Mouse (Mus musculus) limb, embryonic 14.5 days (tissue): Measurements from ENCODE around the gene Eefsec. TPM values are rescaled to one million over a fixed set of nuclear protein-coding genes. Genes with fewer than 3 reads are reported as not detected.

Source experiments
- ATAC-seq: fragments of 200-750 bp; cut with Nextera tagmentation; 2 replicates; pipeline ENCODE4 v1.8.0; 2017; ENCODE audit warnings: low read depth, moderate number of reproducible peaks, moderate TSS enrichment; ENCODE audit not compliant: low FRiP score
- DNase-seq: peaks from one replicate; pipeline ENCODE4 v3.0.0-alpha.2; 2015; ENCODE audit warnings: low spot score
- H3K27ac ChIP-seq: fragments of 300-500 bp; sonication (generic); replicated peaks from 2 replicates; pipeline ENCODE4 v1.5.1; 2014; ENCODE audit warnings: low read depth, mild to moderate bottlenecking, low read length, moderate library complexity, mixed read lengths
- H3K27me3 ChIP-seq: fragments of 300-500 bp; sonication (generic); 2 replicates; pipeline ENCODE4 v1.6.1; 2014; ENCODE audit warnings: low read length, mixed read lengths; ENCODE audit not compliant: control insufficient read depth, insufficient read depth
- H3K36me3 ChIP-seq: fragments of 300-500 bp; sonication (generic); 2 replicates; pipeline ENCODE4 v1.6.1; 2014; ENCODE audit warnings: mild to moderate bottlenecking, low read length, moderate library complexity, mixed read lengths; ENCODE audit not compliant: control insufficient read depth, insufficient read depth
- H3K4me1 ChIP-seq: fragments of 300-500 bp; sonication (generic); 2 replicates; pipeline ENCODE4 v1.6.1; 2014; ENCODE audit warnings: antibody characterized with exemption, low read length, mixed read lengths; ENCODE audit not compliant: control insufficient read depth, insufficient read depth
- H3K4me2 ChIP-seq: fragments of 300-500 bp; sonication (generic); replicated peaks from 2 replicates; pipeline ENCODE4 v1.6.1; 2014; ENCODE audit warnings: low read depth, mild to moderate bottlenecking, low read length, moderate library complexity; ENCODE audit not compliant: severe bottlenecking
- H3K4me3 ChIP-seq: fragments of 300-500 bp; sonication (generic); replicated peaks from 2 replicates; pipeline ENCODE4 v1.5.1; 2014; ENCODE audit warnings: low read length
- H3K9ac ChIP-seq: fragments of 300-500 bp; sonication (generic); 2 replicates; pipeline ENCODE4 v1.6.1; 2014; ENCODE audit warnings: mild to moderate bottlenecking, low read depth, low read length, moderate library complexity; ENCODE audit not compliant: severe bottlenecking
- H3K9me3 ChIP-seq: fragments of 300-500 bp; sonication (generic); 2 replicates; pipeline ENCODE4 v1.6.1; 2016; ENCODE audit warnings: low read length; ENCODE audit not compliant: control insufficient read depth
- POLR2A ChIP-seq: fragments of 200-500 bp; IDR thresholded peaks from 2 replicates; pipeline ENCODE4 v1.8.0; 2012; ENCODE audit warnings: inconsistent platforms, mild to moderate bottlenecking, moderate library complexity, borderline replicate concordance; ENCODE audit not compliant: insufficient read depth, insufficient read length; ENCODE audit errors: extremely low read depth
- WGBS: fragments of 180-500 bp; shearing (Covaris S2); extraction: QIAGEN DNeasy Blood & Tissue Kit; methylation state at CpG from one replicate; pipeline ENCODE4 v1.1.7; 2014; 5-methylcytosine and 5-hydroxymethylcytosine counted together
- polyA plus RNA-seq, 2 experiments: library from polyadenylated mRNA; depleted of rRNA in 1 of 2; stranded (reverse) in 1 of 2; unstranded in 1 of 2; fragments of >200 nt; fragmentation: Nextera tagmentation in 1 of 2; extraction: Ambion mirVana in 1 of 2; gene quantifications; 2 replicates each; pipeline versions ENCODE4 v1.2.1 to v1.2.3; 2012 to 2014

Gene Eefsec
- polyA plus RNA-seq (2012; rRNA removed) (23.0 and 32.4 TPM in 2 replicates), polyA plus RNA-seq (2014; fragmentation: Nextera tagmentation; extraction: Ambion mirVana) (38.2 and 51.9 TPM in 2 replicates)

DNA sequence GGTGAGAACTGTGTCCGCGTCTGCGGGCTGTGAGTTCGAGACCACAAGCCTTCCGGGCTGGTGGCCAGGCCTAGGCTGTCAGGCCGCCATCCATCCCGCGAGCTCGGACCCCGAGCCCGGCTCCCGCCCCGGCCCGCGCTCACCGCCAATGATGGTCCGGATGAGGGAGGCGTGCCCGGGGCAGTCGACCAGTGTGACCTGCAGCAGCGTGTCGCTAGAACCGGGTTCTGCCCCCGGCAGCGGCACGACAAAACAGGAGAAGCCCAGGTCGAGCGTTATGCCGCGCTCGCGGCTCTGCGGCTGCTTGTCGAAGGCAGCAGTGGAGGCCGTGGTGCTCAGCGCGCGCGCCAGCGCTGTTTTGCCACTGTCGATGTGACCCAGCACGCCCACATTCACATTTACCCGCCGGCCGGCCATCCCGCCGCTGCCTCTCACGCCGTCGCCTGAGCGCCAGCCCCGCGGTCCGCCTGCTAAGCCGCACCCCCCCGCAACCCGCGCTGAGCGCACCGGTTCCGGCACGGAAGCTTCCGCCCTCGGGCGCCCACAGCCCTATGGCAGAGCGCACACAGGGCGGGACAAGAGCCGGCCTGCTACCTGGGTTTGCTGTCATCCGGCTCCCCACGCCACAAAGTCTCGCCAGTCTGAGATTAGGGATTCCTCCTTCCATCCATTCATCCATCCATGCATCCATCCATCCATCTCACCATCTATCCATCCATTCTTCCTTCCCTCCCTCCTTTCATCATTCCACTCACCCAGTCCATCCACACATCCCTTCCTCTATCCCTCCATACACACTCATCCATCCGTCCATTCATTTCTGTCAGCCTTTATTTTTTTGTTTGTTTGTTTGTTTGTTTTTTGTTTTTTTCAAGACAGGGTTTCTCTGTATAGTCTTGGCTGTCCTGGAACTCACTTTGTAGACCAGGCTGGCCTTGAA lies at the start of gene Eefsec:
TSS of gene Eefsec (minus strand) at position 477 of the 940 bp plus-strand sequence.
- DNase-seq (peak; percentile 78), ATAC-seq (peak; percentile 93)
- Histone ChIP-seq H3K4me2 (peak within 1 kb of the TSS; percentile 67), H3K4me3 (peak within 1 kb of the TSS; percentile 83), H3K27ac (0 out of 2 replicates have a peak within 1 kb of the TSS, but pooled peaks have one; percentile 58), H3K9me3 (no peaks in the 10 kb centered on the region), H3K27me3 (no peaks in the 10 kb centered on the region), H3K36me3 (no peaks in the 10 kb centered on the region), H3K4me1 (peaks cover 10% of the 10 kb centered on the region), H3K9ac (peak within 1 kb of the TSS; percentile 88)
- WGBS = 2% methylated on average over 32 of the region's 72 CpGs
- TF ChIP-seq POLR2A = peak; percentile 65; the same call in 1 of the 2 replicates

DNA sequence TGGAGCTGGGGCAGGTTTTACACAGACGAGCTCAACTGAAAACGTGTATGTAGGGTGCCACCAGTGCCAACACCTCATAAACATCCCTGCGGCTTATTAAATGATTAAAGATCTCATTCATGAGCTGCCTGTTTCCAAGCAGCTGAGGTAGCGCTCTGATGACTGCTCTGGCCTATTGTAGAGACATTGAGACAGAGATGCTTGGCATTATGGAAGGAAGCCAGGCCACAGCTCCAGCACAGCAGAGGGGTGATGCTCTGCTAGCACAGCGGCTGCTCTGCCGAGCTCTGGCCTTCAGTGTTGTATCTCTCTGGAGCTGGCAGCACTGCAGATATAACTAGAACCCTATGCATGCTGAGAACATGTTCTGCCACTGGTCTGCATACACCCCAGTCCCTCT lies 47.4 kb upstream of the Eefsec start:
- Histone ChIP-seq H3K27ac (no peak overlapping the region), H3K36me3 (peaks cover 65% of the 10 kb centered on the region), H3K9me3 (no peaks in the 10 kb centered on the region), H3K4me2 (no peak overlapping the region), H3K27me3 (no peaks in the 10 kb centered on the region), H3K9ac (no peak overlapping the region), H3K4me3 (no peak overlapping the region), H3K4me1 (no peaks in the 10 kb centered on the region)
- DNase-seq (no peak), ATAC-seq (no peak)
- TF ChIP-seq POLR2A = no peak
- 71% methylated on average over 6 of the region's 6 CpGs for WGBS

DNA sequence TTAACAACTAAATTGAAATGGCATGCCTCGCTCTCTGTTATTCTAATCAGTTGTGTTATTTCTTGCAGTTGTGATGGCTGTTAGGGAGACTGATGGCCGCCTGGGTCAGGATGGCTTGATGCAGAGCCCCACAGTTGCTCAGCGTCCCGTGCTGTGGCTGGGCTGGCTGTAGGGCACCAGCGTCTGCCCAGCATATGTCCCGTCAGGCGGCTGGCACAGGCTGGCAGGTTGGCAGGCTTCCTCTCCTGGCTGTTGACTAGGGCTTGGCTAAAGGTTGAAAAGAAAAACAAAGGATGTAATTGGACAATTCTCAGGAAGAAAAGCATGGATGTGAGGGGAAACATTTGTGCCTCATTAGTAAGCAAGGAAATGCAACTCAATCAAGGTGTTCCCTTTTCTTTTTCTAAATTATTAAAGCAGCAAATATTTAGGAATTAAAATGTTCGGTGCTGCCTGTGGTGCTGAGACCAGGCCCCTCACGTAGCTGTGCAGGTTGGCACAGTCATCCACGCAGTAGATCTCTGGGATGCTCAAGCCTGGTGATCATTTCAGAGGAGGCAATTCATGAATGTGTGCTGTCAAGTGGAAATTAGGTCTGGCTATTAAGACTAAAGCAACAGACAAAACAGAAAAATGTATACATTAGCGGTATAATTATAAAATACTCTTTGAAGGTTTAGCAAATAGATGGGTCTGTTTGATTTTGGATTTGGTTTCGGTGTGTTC lies 44.5 kb upstream of the Eefsec start:
- no peak overlapping the region for H3K9ac ChIP-seq
- H3K36me3 ChIP-seq = peaks cover 65% of the 10 kb centered on the region
- DNase-seq (no peak), ATAC-seq (no peak)
- no peak overlapping the region for H3K4me2 ChIP-seq
- no peaks in the 10 kb centered on the region for H3K27me3 ChIP-seq
- TF ChIP-seq POLR2A = no peak
- 91% methylated on average over 12 of the region's 12 CpGs for WGBS
- H3K27ac ChIP-seq = no peak overlapping the region
- H3K4me1 ChIP-seq = no peaks in the 10 kb centered on the region
- H3K4me3 ChIP-seq = no peak overlapping the region
- no peaks in the 10 kb centered on the region for H3K9me3 ChIP-seq

DNA sequence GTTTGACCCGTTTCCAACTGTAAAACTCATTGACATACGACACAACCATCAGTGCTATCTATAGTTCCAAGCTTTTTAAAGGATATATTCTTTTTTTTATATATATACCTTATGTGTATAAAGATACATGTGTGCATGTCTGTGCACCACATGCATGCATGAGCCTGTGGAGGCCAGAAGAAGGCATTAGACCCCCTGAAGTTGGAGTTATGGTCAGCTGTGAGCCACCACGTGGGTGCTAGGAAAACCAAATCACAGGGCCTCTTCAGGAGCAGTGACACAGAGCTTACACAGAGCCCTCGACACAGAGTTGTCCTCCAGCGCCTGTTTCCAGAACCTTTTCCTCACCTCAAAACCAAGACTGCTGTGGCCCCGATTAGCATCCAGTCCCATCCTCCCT lies 43.5 kb upstream of the Eefsec start:
- Histone ChIP-seq H3K9me3 (no peaks in the 10 kb centered on the region), H3K9ac (no peak overlapping the region), H3K36me3 (peaks cover 69% of the 10 kb centered on the region), H3K27ac (no peak overlapping the region), H3K4me3 (no peak overlapping the region), H3K4me1 (no peaks in the 10 kb centered on the region), H3K4me2 (no peak overlapping the region), H3K27me3 (no peaks in the 10 kb centered on the region)
- ATAC-seq (no peak), DNase-seq (no peak)
- WGBS = 86% methylated on average over 6 of the region's 6 CpGs
- TF ChIP-seq POLR2A = no peak

DNA sequence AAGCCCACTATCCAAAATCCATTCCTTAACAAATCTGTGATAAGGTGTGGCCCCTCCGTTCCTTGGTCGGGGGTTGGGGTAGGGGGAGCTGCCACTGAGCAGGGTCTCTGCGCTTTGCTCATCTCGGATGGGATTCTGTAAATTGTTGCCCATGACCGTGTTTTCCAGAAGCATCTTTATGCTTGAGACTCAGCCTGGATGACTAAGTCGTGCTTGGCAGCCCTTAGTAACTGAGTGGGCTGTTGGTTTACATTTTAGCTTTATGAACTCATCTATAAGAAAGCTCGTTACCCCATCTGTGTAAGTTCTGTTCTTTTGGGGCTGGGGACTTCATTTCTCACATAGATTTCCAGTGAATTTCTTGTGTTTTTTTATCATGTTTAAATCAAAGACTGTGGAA lies 42.7 kb upstream of the Eefsec start:
- Histone ChIP-seq H3K27ac (no peak overlapping the region), H3K4me3 (no peak overlapping the region), H3K27me3 (no peaks in the 10 kb centered on the region), H3K4me2 (no peak overlapping the region), H3K36me3 (peaks cover 75% of the 10 kb centered on the region), H3K9me3 (no peaks in the 10 kb centered on the region), H3K4me1 (no peaks in the 10 kb centered on the region), H3K9ac (no peak overlapping the region)
- DNase-seq (no peak), ATAC-seq (no peak)
- no peak for TF ChIP-seq POLR2A
- 95% methylated on average over 7 of the region's 7 CpGs for WGBS
